Mouse (Mus musculus): ENCODE measurements at regions not wholly inside any gene's neighbourhood (a gene's known extent, or its start where the extent isn't known, plus 50 kb on each side); places are given as distances from the start of the nearest gene placed in this dataset.

- TF ChIP-seq SMC3 (IDR thresholded peaks at IDR 0.05; ENCODE audit: low read depth, low read length) (no peak), USF2 (IDR thresholded peaks at IDR 0.05; ENCODE audit: borderline replicate concordance in 1 of 2, insufficient read depth in 1 of 2, low read depth in 1 of 2, low read length in 2 of 2) (no peak), CTCF (IDR thresholded peaks at IDR 0.05 in 2 of 3, conservative IDR thresholded peaks at IDR 0.05 in 1 of 3; ENCODE audit: control insufficient read depth in 1 of 3, insufficient read depth in 1 of 3, low read depth in 2 of 3, low read length in 3 of 3, poor library complexity in 1 of 3, severe bottlenecking in 1 of 3) (no peak), RAD21 (IDR thresholded peaks at IDR 0.05; ENCODE audit: low read depth, low read length) (no peak), MYC (IDR thresholded peaks at IDR 0.05; ENCODE audit: low read depth, low read length) (no peak), HCFC1 (IDR thresholded peaks at IDR 0.05; ENCODE audit: low read depth, low read length) (no peak), POLR2A (IDR thresholded peaks at IDR 0.05; ENCODE audit: control insufficient read depth in 1 of 2, insufficient read depth in 1 of 2, low read depth in 1 of 2, low read length in 2 of 2, poor library complexity in 1 of 2) (no peak)
Observed at GRCm38 (mm10) chr4:33734923-33735322, 189.5 kb upstream of the Cnr1 start.
